22 mouse cellular contexts compared by ENCODE assay signal in genomic region chr16:4406047-4406586, GRCm38 (mm10). TPM values are rescaled to one million over a fixed set of nuclear protein-coding genes. Genes with fewer than 3 reads are reported as not detected.
DNase-seq lines count a peak whose midpoint lies in the region; ATAC-seq and TF ChIP-seq lines count a peak whose summit lies in the region.
"Had no signal": no experiment of that assay in that cellular context is flagged by ENCODE, and none has a peak within 500 bp of the region (broad histone marks: within the 10 kb centered on the region; RNA-seq: fewer than 3 reads in every experiment).

No protein-coding gene starts in this region.

- peak; percentile 81 for DNase-seq in heart, adult 11 months
- DNase-seq in heart, adult 18-20 months: no peak
- no peak for DNase-seq in lung, postnatal 0 days (ENCODE audit: low spot score)
- DNase-seq in lung, postnatal 10 days: no peak
- DNase-seq in splenic B cell, adult 2 months (ENCODE audit: low read depth, low spot score): peak; percentile 4
- no peak for DNase-seq in spleen, postnatal 14 days (ENCODE audit: low spot score in 2 of 2)
- DNase-seq: cerebellum, adult 11 months; cerebellum, adult 2 months; cerebellum, adult 9-11 months; cerebellum, postnatal 25 days; gastrocnemius, postnatal 10 days; heart, adult 2 months; heart, postnatal 14 days; heart, postnatal 4 days had no signal

- TF ChIP-seq CTCF in lung, postnatal 0 days (IDR thresholded peaks at IDR 0.05): no peak

- H3K36me3 ChIP-seq in lung, postnatal 0 days (ENCODE audit: insufficient read depth, low read length): no peaks in the 10 kb centered on the region
- H3K36me3 ChIP-seq in splenic B cell, adult 2 months (ENCODE audit: control insufficient read depth, insufficient read depth, low read length, poor library complexity, severe bottlenecking): no peaks in the 10 kb centered on the region
- H3K36me3 ChIP-seq: embryonic facial prominence, embryonic 12.5 days; embryonic facial prominence, embryonic 15.5 days; heart, embryonic 10.5 days; heart, embryonic 13.5 days had no signal

- no peak for ATAC-seq in lung, postnatal 0 days
- ATAC-seq: forebrain, embryonic 14.5 days; hindbrain, postnatal 0 days; inflammation-experienced regulatory T-cells, adult 6 months had no signal

- peak overlapping the region; percentile 43; the same call in 1 of the 2 replicates for H3K27ac ChIP-seq in lung, postnatal 0 days (ENCODE audit: low read length)
- H3K27ac ChIP-seq: embryonic facial prominence, embryonic 12.5 days; heart, embryonic 10.5 days; hindbrain, embryonic 14.5 days; hindbrain, postnatal 0 days had no signal

- WGBS in lung, postnatal 0 days: 75% methylated on average over 6 of the region's 6 CpGs

- no peak overlapping the region for H3K4me2 ChIP-seq in lung, postnatal 0 days (replicated peaks; ENCODE audit: low read depth, low read length)
- H3K4me2 ChIP-seq: embryonic facial prominence, embryonic 12.5 days; embryonic facial prominence, embryonic 15.5 days; hindbrain, embryonic 14.5 days had no signal

- no peak overlapping the region for H3K9ac ChIP-seq in lung, postnatal 0 days (replicated peaks; ENCODE audit: low read depth)
- H3K9ac ChIP-seq: embryonic facial prominence, embryonic 12.5 days; embryonic facial prominence, embryonic 15.5 days; heart, embryonic 13.5 days; hindbrain, embryonic 14.5 days had no signal

- no peaks in the 10 kb centered on the region for H3K27me3 ChIP-seq in lung, postnatal 0 days (replicated peaks; ENCODE audit: insufficient read depth, low read length)
- H3K27me3 ChIP-seq in splenic B cell, adult 2 months (ENCODE audit: control insufficient read depth, insufficient read depth, low read length, poor library complexity, severe bottlenecking): no peaks in the 10 kb centered on the region
- H3K27me3 ChIP-seq: embryonic facial prominence, embryonic 12.5 days; embryonic facial prominence, embryonic 15.5 days; heart, embryonic 13.5 days had no signal

- no peak overlapping the region for H3K4me3 ChIP-seq in lung, postnatal 0 days (ENCODE audit: low read depth, low read length)
- H3K4me3 ChIP-seq: embryonic facial prominence, embryonic 12.5 days; embryonic facial prominence, embryonic 15.5 days; heart, embryonic 10.5 days; heart, embryonic 13.5 days had no signal

- no peaks in the 10 kb centered on the region for H3K9me3 ChIP-seq in lung, postnatal 0 days (ENCODE audit: low read length)
- H3K9me3 ChIP-seq: embryonic facial prominence, embryonic 12.5 days; embryonic facial prominence, embryonic 15.5 days; heart, embryonic 10.5 days; heart, embryonic 13.5 days had no signal

- peaks cover 20% of the 10 kb centered on the region; the same call in 1 of the 2 replicates for H3K4me1 ChIP-seq in lung, postnatal 0 days (ENCODE audit: insufficient read depth, low read depth, low read length)

- no peak for TF ChIP-seq EP300 in lung, postnatal 0 days (IDR thresholded peaks at IDR 0.05)

RNA-seq across cellular contexts. Expression of gene Adcy9, which starts 14.2 kb away (rescaled TPM):
- 10 to 100 TPM; 21.8 to 22.3 TPM for total RNA-seq in heart, adult 18-20 months (2021)
- polyA plus RNA-seq in lung, postnatal 0 days (2015; fragmentation: Nextera tagmentation; extraction: Ambion mirVana): 2.9 and 3.1 TPM in 2 replicates

Comparison
In these comparisons a context has a peak if more than half of its experiments do, and no peak if none do; other contexts are left out.
1. DNase-seq: peak in heart, adult 11 months (single experiment) and splenic B cell, adult 2 months (single experiment); none in heart, adult 18-20 months (0 of 2), lung, postnatal 0 days (single experiment), lung, postnatal 10 days (single experiment) and spleen, postnatal 14 days (0 of 2).